Mouse (Mus musculus): Measurements from ENCODE around the gene Marc2.
A peak's percentile ranks its signal among the peaks of the same experiment; 100 is the strongest.

DNA sequence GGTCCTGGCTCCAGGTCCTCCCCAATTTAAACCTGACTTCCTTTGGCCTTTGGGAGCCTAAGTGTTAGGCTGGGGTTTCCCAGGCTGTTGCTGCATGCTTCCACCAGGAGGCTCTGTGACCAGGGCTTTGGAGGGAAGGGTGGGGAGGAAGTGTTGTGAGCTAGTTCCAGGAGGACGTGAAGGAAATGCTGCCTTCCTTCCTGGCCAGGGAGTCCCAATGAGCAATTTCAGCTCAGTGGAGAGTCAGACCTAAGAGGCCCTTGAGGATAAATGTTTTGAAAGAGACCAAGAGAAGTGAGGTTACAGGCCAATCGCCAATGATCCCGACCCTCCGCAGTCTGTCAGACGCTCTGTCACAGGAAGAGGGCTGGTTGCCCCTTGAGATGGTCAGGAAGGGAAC, 7.1 kb upstream of the Marc2 start:
- TF ChIP-seq CTCF (IDR thresholded peaks at IDR 0.05; ENCODE audit: borderline replicate concordance, extremely low read depth, insufficient read depth, insufficient read length) = peak; percentile 80
- TF ChIP-seq POLR2A (IDR thresholded peaks at IDR 0.05; ENCODE audit: borderline replicate concordance, extremely low read depth, insufficient read depth, insufficient read length, poor library complexity, severe bottlenecking) = no peak

Data from brain, embryonic 14.5 days (tissue).